Mouse (Mus musculus) activated CD4-positive, CD25-positive, alpha-beta regulatory T cell, adult 9 weeks (primary cell): Measurements from ENCODE around the gene Ranbp3. TPM values are rescaled to one million over a fixed set of nuclear protein-coding genes. Genes with fewer than 3 reads are reported as not detected.

Experiments
- polyA plus RNA-seq: library from polyadenylated mRNA; unstranded; fragments of 100-300 nt; shearing (Covaris generic); gene quantifications from one replicate; pipeline ENCODE4 v1.2.1, GENCODE M21; 2017

Gene Ranbp3
- polyA plus RNA-seq: 111 TPM

DNA sequence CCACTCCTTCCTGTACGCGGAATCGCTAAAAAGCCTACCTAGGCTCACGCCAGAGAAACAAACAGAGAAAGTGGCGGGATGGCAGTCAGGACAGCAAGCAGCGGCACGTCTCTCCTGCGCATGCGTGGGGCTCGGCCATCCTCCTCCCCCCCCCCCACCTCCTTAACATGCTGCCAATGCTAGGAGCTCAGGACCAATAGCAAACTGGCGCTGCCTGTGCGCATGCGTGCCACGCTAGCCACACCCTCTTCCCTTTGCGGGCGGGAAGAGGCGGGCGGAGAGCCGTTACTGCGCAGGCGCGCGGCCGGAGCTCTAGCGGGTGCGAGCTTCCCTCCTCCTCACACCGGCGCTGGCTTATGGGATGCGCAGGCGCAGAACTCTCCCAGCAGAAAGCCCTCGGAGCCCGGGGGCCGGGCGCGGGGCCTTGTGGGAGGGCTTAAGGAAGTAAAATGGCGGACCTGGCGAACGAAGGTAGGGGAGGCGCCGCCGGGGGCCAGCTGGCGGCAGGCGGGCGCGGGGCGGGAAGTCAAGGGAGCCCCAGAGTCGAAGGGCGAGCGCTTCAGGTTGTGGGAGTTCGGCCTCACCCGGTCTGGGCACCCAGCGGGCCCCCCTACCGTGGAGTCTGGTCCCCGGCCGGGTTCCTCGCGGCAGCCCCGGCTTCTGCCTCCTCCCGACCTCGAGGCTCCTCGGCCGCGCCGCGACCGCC lies at the start of gene Ranbp3:
Gene Ranbp3, plus strand, starts transcription at position 354 of the 706 bp plus-strand sequence.

GRCm38 (mm10) chr17:56626754-56627470 lies 46.2 kb upstream of the Ranbp3 start, which contains the start of gene Lonp1:
Lonp1 (minus strand) TSS chr17:56626887.

GRCm38 (mm10) chr17:56627530-56628277 lies 45.4 kb upstream of the Ranbp3 start, which contains the start of gene Catsperd:
Catsperd (plus strand) TSS chr17:56628143.

GRCm38 (mm10) chr17:56717363-56718058 lies 44.4 kb downstream of the Ranbp3 start, which contains the start of the genes Ndufa11 and Vmac:
Ndufa11 (plus strand) TSS chr17:56717767.
Vmac (minus strand) TSS chr17:56718022.

GRCm38 (mm10) chr17:56757416-56758123 lies 84.5 kb downstream of the Ranbp3 start, which contains the start of gene Nrtn:
Nrtn (minus strand) TSS chr17:56757530.

Other genes starting within 250 kb of the Ranbp3 start
- 13.4 TPM for gene Ptprs, start 196.8 kb upstream of the Ranbp3 start, polyA plus RNA-seq
- gene Znrf4, start 160.9 kb upstream of the Ranbp3 start, polyA plus RNA-seq: not detected
- 1.2 TPM for gene Gm20219, start 118.9 kb upstream of the Ranbp3 start, polyA plus RNA-seq
- 187 TPM for gene Safb2, start 88.7 kb upstream of the Ranbp3 start, polyA plus RNA-seq
- gene Safb, start 88.5 kb upstream of the Ranbp3 start, polyA plus RNA-seq: 154 TPM
- gene 2410015M20Rik, start 63.5 kb upstream of the Ranbp3 start, polyA plus RNA-seq: 219 TPM
- gene Rpl36, start 59.9 kb upstream of the Ranbp3 start, polyA plus RNA-seq: 2,149 TPM
- 8.1 TPM for gene Lonp1, start 46.4 kb upstream of the Ranbp3 start, polyA plus RNA-seq
- gene Catsperd, start 45.2 kb upstream of the Ranbp3 start, polyA plus RNA-seq: 3.9 TPM
- 290 TPM for gene Ndufa11, start 44.5 kb downstream of the Ranbp3 start, polyA plus RNA-seq
- gene Vmac, start 44.7 kb downstream of the Ranbp3 start, polyA plus RNA-seq: 4.2 TPM
- gene Nrtn, start 84.2 kb downstream of the Ranbp3 start, polyA plus RNA-seq: not detected
- 56.0 TPM for gene Dus3l, start 91.5 kb downstream of the Ranbp3 start, polyA plus RNA-seq
- 1.6 TPM for gene Prr22, start 97.0 kb downstream of the Ranbp3 start, polyA plus RNA-seq
- gene Rfx2, start 157.7 kb downstream of the Ranbp3 start, polyA plus RNA-seq: 1.5 TPM
- gene Acsbg2, start 201.2 kb downstream of the Ranbp3 start, polyA plus RNA-seq: not detected
- not detected for gene 1700061G19Rik, start 202.2 kb downstream of the Ranbp3 start, polyA plus RNA-seq